9 mouse cellular contexts compared by ENCODE assay signal in genomic region chr2:26449121-26450060, GRCm38 (mm10). TPM values are rescaled to one million over a fixed set of nuclear protein-coding genes. Genes with fewer than 3 reads are reported as not detected.
DNase-seq lines count a peak whose midpoint lies in the region; ATAC-seq and TF ChIP-seq lines count a peak whose summit lies in the region.
"Had no signal": no experiment of that assay in that cellular context is flagged by ENCODE, and none has a peak within 500 bp of the region (broad histone marks: within the 10 kb centered on the region; RNA-seq: fewer than 3 reads in every experiment).

No protein-coding gene starts in this region.

- no peaks in the 10 kb centered on the region for H3K27me3 ChIP-seq in MEL (ENCODE audit: control insufficient read depth in 1 of 2, insufficient read depth in 2 of 2, low read length in 2 of 2)
- H3K27me3 ChIP-seq in midbrain, postnatal 0 days (ENCODE audit: insufficient read depth, low read length): no peaks in the 10 kb centered on the region
- H3K27me3 ChIP-seq: limb, embryonic 12.5 days had no signal

- H3K4me2 ChIP-seq in midbrain, postnatal 0 days (ENCODE audit: low read depth, low read length, poor library complexity, severe bottlenecking): 0 out of 2 replicates have a peak overlapping the region, but pooled peaks have one; percentile 9
- H3K4me2 ChIP-seq: limb, embryonic 12.5 days had no signal

- TF ChIP-seq CTCF in MEL (IDR thresholded peaks at IDR 0.05 in 2 of 3, conservative IDR thresholded peaks at IDR 0.05 in 1 of 3; ENCODE audit: control insufficient read depth in 1 of 3, insufficient read depth in 1 of 3, low read depth in 2 of 3, low read length in 3 of 3, poor library complexity in 1 of 3, severe bottlenecking in 1 of 3): peak; percentile 82 to 88 (median 82)
- TF ChIP-seq CTCF in midbrain, postnatal 0 days (IDR thresholded peaks at IDR 0.05): peak; percentile 92

- H3K79me2 ChIP-seq in MEL (ENCODE audit: control insufficient read depth, insufficient read depth, low read length, poor library complexity): peaks cover 6% of the 10 kb centered on the region

- peak; percentile 79 for DNase-seq in cerebellum, adult 11 months
- DNase-seq in MEL (ENCODE audit: low read depth, low spot score): peak; percentile 63
- peak; percentile 83 for DNase-seq in cerebellum, adult 9-11 months
- DNase-seq in heart, postnatal 10 days: peak; percentile 73 to 83
- DNase-seq in left cerebral cortex, adult 18-20 months (ENCODE audit: low spot score in 2 of 2): peak; percentile 78 to 88
- DNase-seq in midbrain, postnatal 0 days (ENCODE audit: low spot score): peak; percentile 82
- peak; percentile 51 to 54 for DNase-seq in spleen, postnatal 36 days (ENCODE audit: low spot score in 2 of 2)

- WGBS in midbrain, postnatal 0 days: 20% methylated on average over 5 of the region's 5 CpGs

- TF ChIP-seq RAD21 in MEL (IDR thresholded peaks at IDR 0.05; ENCODE audit: low read depth, low read length): peak; percentile 79

- no peaks in the 10 kb centered on the region for H3K9me3 ChIP-seq in MEL (replicated peaks; ENCODE audit: insufficient read depth, low read length)
- H3K9me3 ChIP-seq in midbrain, postnatal 0 days (ENCODE audit: low read length): no peaks in the 10 kb centered on the region
- H3K9me3 ChIP-seq: limb, embryonic 12.5 days had no signal

- ATAC-seq in cerebellum, adult (ENCODE audit: insufficient number of reproducible peaks, low FRiP score, low TSS enrichment): no peak
- ATAC-seq in midbrain, postnatal 0 days (ENCODE audit: low FRiP score): no peak

- no peak overlapping the region for H3K9ac ChIP-seq in MEL (ENCODE audit: control insufficient read depth, low read depth, low read length, poor library complexity, severe bottlenecking)
- no peak overlapping the region for H3K9ac ChIP-seq in midbrain, postnatal 0 days (replicated peaks; ENCODE audit: low read length, poor library complexity, severe bottlenecking)
- H3K9ac ChIP-seq: limb, embryonic 12.5 days had no signal

- TF ChIP-seq EP300 in MEL (IDR thresholded peaks at IDR 0.05; ENCODE audit: low read depth in 1 of 2, low read length in 2 of 2): no peak

- no peak for TF ChIP-seq POLR2A in MEL (IDR thresholded peaks at IDR 0.05; ENCODE audit: control insufficient read depth in 1 of 2, insufficient read depth in 1 of 2, low read depth in 1 of 2, low read length in 2 of 2, poor library complexity in 1 of 2)

- H3K4me1 ChIP-seq in MEL (ENCODE audit: control insufficient read depth in 1 of 2, insufficient read depth in 2 of 2, low read length in 2 of 2): peaks cover 3 to 6% of the 10 kb centered on the region in 2 experiments; a peak in 3 of 4 replicates
- H3K4me1 ChIP-seq in midbrain, postnatal 0 days (ENCODE audit: insufficient read depth, low read length): peaks cover 12% of the 10 kb centered on the region; the same call in 1 of the 2 replicates

- intact Hi-C loops in heart, postnatal 10 days (cut with DNase I): loop anchor here (1.0 to 5.0 kb wide), 3 partner anchors 51 to 127 kb away; no protein-coding TSS in a partner anchor

- no peaks in the 10 kb centered on the region for H3K36me3 ChIP-seq in MEL (ENCODE audit: control insufficient read depth in 1 of 2, insufficient read depth in 2 of 2, low read length in 2 of 2)
- H3K36me3 ChIP-seq in midbrain, postnatal 0 days (ENCODE audit: insufficient read depth, low read length): no peaks in the 10 kb centered on the region
- H3K36me3 ChIP-seq: limb, embryonic 12.5 days had no signal

- H3K27ac ChIP-seq in MEL (ENCODE audit: control insufficient read depth, low read depth, low read length): no peak overlapping the region
- H3K27ac ChIP-seq in midbrain, postnatal 0 days (ENCODE audit: low read depth, low read length): peak overlapping the region; percentile 26; the same call in 1 of the 2 replicates
- H3K27ac ChIP-seq: limb, embryonic 12.5 days had no signal

- no peak overlapping the region for H3K4me3 ChIP-seq in MEL (ENCODE audit: control insufficient read depth in 1 of 2, insufficient read depth in 1 of 2, low read depth in 2 of 2, low read length in 2 of 2)
- H3K4me3 ChIP-seq in midbrain, postnatal 0 days (ENCODE audit: low read depth, low read length): no peak overlapping the region
- H3K4me3 ChIP-seq: limb, embryonic 12.5 days had no signal

TF ChIP-seq in MEL, 35 proteins besides CTCF, POLR2A, EP300 and RAD21:
- TF ChIP-seq ZNF384 (IDR thresholded peaks at IDR 0.05; ENCODE audit: low read depth, low read length) (no peak), SMC3 (IDR thresholded peaks at IDR 0.05; ENCODE audit: low read depth, low read length) (peak; percentile 82), ETS1 (IDR thresholded peaks at IDR 0.05; ENCODE audit: low read depth, low read length) (no peak), MEF2A (IDR thresholded peaks at IDR 0.05; ENCODE audit: extremely low read depth, insufficient replicate concordance, low read depth, low read length, poor library complexity, severe bottlenecking) (no peak), MXI1 (IDR thresholded peaks at IDR 0.05; ENCODE audit: low read depth, low read length) (no peak), SIN3A (IDR thresholded peaks at IDR 0.05; ENCODE audit: low read length) (peak; percentile 29; the same call in 1 of the 2 replicates), UBTF (IDR thresholded peaks at IDR 0.05; ENCODE audit: borderline replicate concordance, insufficient read depth, low read depth, low read length) (no peak), TCF12 (IDR thresholded peaks at IDR 0.05; ENCODE audit: low read depth, low read length) (no peak), HCFC1 (IDR thresholded peaks at IDR 0.05; ENCODE audit: low read depth, low read length) (no peak), ZKSCAN1 (IDR thresholded peaks at IDR 0.05; ENCODE audit: low read depth, low read length) (no peak), MAX (IDR thresholded peaks at IDR 0.05; ENCODE audit: low read length) (no peak), MAZ (IDR thresholded peaks at IDR 0.05; ENCODE audit: low read depth, low read length) (no peak), RCOR1 (IDR thresholded peaks at IDR 0.05; ENCODE audit: low read depth, low read length) (no peak), TAL1 (IDR thresholded peaks at IDR 0.05; ENCODE audit: low read length) (no peak), ZC3H11A (IDR thresholded peaks at IDR 0.05; ENCODE audit: low read depth, low read length) (peak; percentile 69), MYB (IDR thresholded peaks at IDR 0.05; ENCODE audit: low read depth, low read length) (no peak)

RNA-seq across cellular contexts. Expression of gene Sec16a, which starts 4.4 kb away (rescaled TPM):
- 20.3 and 21.4 TPM in 2 replicates for total RNA-seq in MEL (2012; rRNA removed)
- polyA plus RNA-seq in MEL (2012; ENCODE audit: insufficient read depth in 1 of 2, insufficient read length in 2 of 2, low read depth in 1 of 2, low replicate concordance in 2 of 2, missing spikeins in 1 of 2): 10 to 100 TPM in 1 of 2 experiments, not detected in 1; 38.0 TPM
- total RNA-seq in heart, postnatal 10 days (2021): 10 to 100 TPM; 38.2 to 45.5 TPM
- 10 to 100 TPM; 42.7 to 46.0 TPM for total RNA-seq in left cerebral cortex, adult 18-20 months (2021)
- 63.3 and 76.7 TPM in 2 replicates for total RNA-seq in midbrain, postnatal 0 days (2014; rRNA removed)
- 9.9 and 12.6 TPM in 2 replicates for polyA plus RNA-seq in midbrain, postnatal 0 days (2015; fragmentation: Nextera tagmentation; extraction: Ambion mirVana)

RNA-seq across cellular contexts. Expression of gene Inpp5e, which starts 40.4 kb away (rescaled TPM):
- 9.6 and 11.2 TPM in 2 replicates for total RNA-seq in MEL (2012; rRNA removed)
- polyA plus RNA-seq in MEL (2012; ENCODE audit: insufficient read depth in 1 of 2, insufficient read length in 2 of 2, low read depth in 1 of 2, low replicate concordance in 2 of 2, missing spikeins in 1 of 2): 10 to 100 TPM in 1 of 2 experiments, not detected in 1; 17.5 TPM
- 10 to 100 TPM; 15.3 to 17.1 TPM for total RNA-seq in heart, postnatal 10 days (2021)
- 10 to 100 TPM; 21.5 to 22.8 TPM for total RNA-seq in left cerebral cortex, adult 18-20 months (2021)
- 29.0 and 32.2 TPM in 2 replicates for total RNA-seq in midbrain, postnatal 0 days (2014; rRNA removed)
- 16.5 and 18.2 TPM in 2 replicates for polyA plus RNA-seq in midbrain, postnatal 0 days (2015; fragmentation: Nextera tagmentation; extraction: Ambion mirVana)
